ENCODE assay signal across 23 mouse cellular contexts in the genomic region with DNA sequence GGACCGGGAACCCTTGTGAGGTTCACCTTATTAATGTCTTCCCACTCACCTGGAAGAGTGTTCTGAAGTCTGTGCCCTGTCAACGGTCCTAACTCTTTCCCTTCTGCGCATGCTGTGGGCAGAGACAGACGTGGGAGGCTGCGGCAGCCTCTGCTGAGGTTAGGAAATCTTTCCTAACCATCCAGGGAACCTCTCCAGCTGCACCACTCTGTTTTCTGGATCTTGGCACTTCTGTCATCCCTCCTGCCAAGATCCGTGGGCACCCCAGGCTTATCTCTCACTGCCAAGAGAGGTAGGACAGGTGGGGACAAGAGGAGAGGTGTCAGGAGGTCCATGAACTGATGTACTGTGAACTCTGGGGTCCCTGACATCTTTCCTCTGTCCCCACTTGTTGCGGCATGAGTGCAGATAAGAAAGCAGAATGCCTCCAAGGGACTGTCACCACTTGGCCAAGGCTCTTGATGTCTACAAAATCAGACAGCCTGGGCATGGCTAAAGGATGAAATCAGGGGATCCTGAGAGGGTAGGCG.
"Had no signal": no experiment of that assay in that cellular context is flagged by ENCODE, and none has a peak within 500 bp of the region (broad histone marks: within the 10 kb centered on the region; RNA-seq: fewer than 3 reads in every experiment).

No protein-coding gene starts in this region.

- H3K4me3 ChIP-seq: limb, embryonic 12.5 days; limb, embryonic 15.5 days; midbrain, embryonic 10.5 days; midbrain, embryonic 13.5 days; myocyte; neural tube, embryonic 13.5 days had no signal

- H3K4me1 ChIP-seq: limb, embryonic 12.5 days; limb, embryonic 15.5 days; midbrain, embryonic 10.5 days had no signal

- ATAC-seq: liver, postnatal 0 days; lung, postnatal 0 days; midbrain, embryonic 13.5 days; midbrain, embryonic 16.5 days had no signal

- H3K9ac ChIP-seq: limb, embryonic 12.5 days; limb, embryonic 15.5 days; liver, embryonic 14.5 days; liver, postnatal 0 days; lung, embryonic 14.5 days; midbrain, embryonic 13.5 days; neural tube, embryonic 13.5 days had no signal

- H3K9me3 ChIP-seq: limb, embryonic 12.5 days; limb, embryonic 15.5 days; midbrain, embryonic 10.5 days; midbrain, embryonic 13.5 days; neural tube, embryonic 13.5 days had no signal

- H3K27me3 ChIP-seq: limb, embryonic 12.5 days; limb, embryonic 15.5 days; midbrain, embryonic 13.5 days; neural tube, embryonic 13.5 days had no signal

- H3K27ac ChIP-seq: limb, embryonic 12.5 days; limb, embryonic 15.5 days; liver, embryonic 14.5 days; macrophage; midbrain, embryonic 10.5 days; midbrain, embryonic 13.5 days; neural tube, embryonic 13.5 days; stomach, postnatal 0 days had no signal

- H3K4me2 ChIP-seq: limb, embryonic 12.5 days; limb, embryonic 15.5 days; liver, embryonic 11.5 days; lung, embryonic 14.5 days; midbrain, embryonic 13.5 days; neural tube, embryonic 13.5 days had no signal

- H3K36me3 ChIP-seq: limb, embryonic 12.5 days; limb, embryonic 15.5 days; midbrain, embryonic 10.5 days; midbrain, embryonic 13.5 days; neural tube, embryonic 13.5 days had no signal

- DNase-seq: kidney, postnatal 14 days; kidney, postnatal 4 days; left cerebral cortex, postnatal 4 days; liver, postnatal 0 days; lung, embryonic 14.5 days; right cerebral cortex, adult 18-20 months; right cerebral cortex, postnatal 14 days; right cerebral cortex, postnatal 4 days; thymus, adult 2 months; thymus, postnatal 14 days; thymus, postnatal 4 days had no signal
